Mouse (Mus musculus) forebrain, embryonic 11.5 days (tissue): Measurements from ENCODE around the gene Cd81. TPM values are rescaled to one million over a fixed set of nuclear protein-coding genes. Genes with fewer than 3 reads are reported as not detected.

Experiments used
- ATAC-seq: fragments of 200-750 bp; cut with Nextera tagmentation; replicated peaks from 2 replicates; pipeline ENCODE4 v1.8.0; 2017; ENCODE audit warnings: moderate TSS enrichment; ENCODE audit not compliant: low FRiP score
- DNase-seq: peaks from one replicate; pipeline ENCODE4 v3.0.0-alpha.2; 2017; ENCODE audit warnings: low spot score
- H3K27ac ChIP-seq: fragments of 300-500 bp; sonication (generic); 2 replicates; pipeline ENCODE4 v1.5.1; 2014; ENCODE audit warnings: low read depth, low read length
- H3K27me3 ChIP-seq: fragments of 300-500 bp; sonication (generic); 2 replicates; pipeline ENCODE4 v1.6.1; 2014; ENCODE audit warnings: mild to moderate bottlenecking, low read length, mixed read lengths; ENCODE audit not compliant: control insufficient read depth, insufficient read depth
- H3K36me3 ChIP-seq: fragments of 300-500 bp; sonication (generic); 2 replicates; pipeline ENCODE4 v1.6.1; 2014; ENCODE audit warnings: mild to moderate bottlenecking, low read length, moderate library complexity, mixed read lengths; ENCODE audit not compliant: control insufficient read depth, insufficient read depth
- H3K4me1 ChIP-seq: fragments of 300-500 bp; sonication (generic); replicated peaks from 2 replicates; pipeline ENCODE4 v1.6.1; 2014; ENCODE audit warnings: low read length, mixed read lengths; ENCODE audit not compliant: control insufficient read depth, insufficient read depth
- H3K4me2 ChIP-seq: fragments of 300-500 bp; sonication (generic); 2 replicates; pipeline ENCODE4 v1.6.1; 2014; ENCODE audit warnings: low read depth, mild to moderate bottlenecking, low read length, moderate library complexity, mixed read lengths; ENCODE audit not compliant: severe bottlenecking
- H3K4me3 ChIP-seq: fragments of 300-500 bp; sonication (generic); 2 replicates; pipeline ENCODE4 v1.5.1; 2014; ENCODE audit warnings: low read depth, low read length
- H3K9ac ChIP-seq: fragments of 300-500 bp; sonication (generic); 2 replicates; pipeline ENCODE4 v1.6.1; 2014; ENCODE audit warnings: low read length
- H3K9me3 ChIP-seq: fragments of 300-500 bp; sonication (generic); 2 replicates; pipeline ENCODE4 v1.6.1; 2016; ENCODE audit warnings: low read length, mixed read lengths; ENCODE audit not compliant: control insufficient read depth
- whole genome bisulfite sequencing: fragments of 180-500 bp; shearing (Covaris S2); extraction: QIAGEN DNeasy Blood & Tissue Kit; methylation state at CpG from one replicate; pipeline ENCODE4 v1.1.7; 2014; 5-methylcytosine and 5-hydroxymethylcytosine counted together
- polyA plus RNA-seq: library from polyadenylated mRNA; unstranded; fragments of >200 nt; fragmentation: Nextera tagmentation; extraction: Ambion mirVana; gene quantifications from 2 replicates; pipeline ENCODE4 v1.2.1, GENCODE M21; 2014

The Cd81 gene
- polyA plus RNA-seq, 1 experiment from 2014 or later = 216 TPM

DNA sequence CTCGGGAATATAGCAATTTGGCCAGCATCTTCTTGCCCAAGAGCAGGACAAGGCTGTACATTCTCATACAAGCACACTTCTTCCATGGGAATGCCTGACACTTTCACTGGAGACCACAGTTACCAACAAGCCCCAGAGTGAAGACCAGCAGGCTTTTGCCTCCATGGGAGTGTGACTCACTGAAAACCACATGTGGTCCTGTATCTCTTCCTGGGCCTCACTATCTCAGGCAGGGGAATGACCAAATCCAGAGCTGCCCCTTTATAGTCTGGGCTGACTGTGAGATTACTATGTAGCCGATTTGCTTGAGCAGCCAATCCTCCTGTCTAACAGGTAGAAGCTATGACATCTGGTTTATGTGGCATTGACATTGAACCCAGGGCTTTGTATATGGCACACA is 31.2 kb downstream of the Cd81 start:
- Histone ChIP-seq H3K36me3 (no peaks in the 10 kb centered on the region), H3K9me3 (no peaks in the 10 kb centered on the region), H3K4me1 (no peaks in the 10 kb centered on the region), H3K9ac (no peak overlapping the region), H3K4me3 (no peak overlapping the region), H3K4me2 (no peak overlapping the region), H3K27me3 (no peaks in the 10 kb centered on the region), H3K27ac (no peak overlapping the region)
- 78% methylated on average over 2 of the region's 2 CpGs for WGBS
- ATAC-seq (no peak), DNase-seq (no peak)

DNA sequence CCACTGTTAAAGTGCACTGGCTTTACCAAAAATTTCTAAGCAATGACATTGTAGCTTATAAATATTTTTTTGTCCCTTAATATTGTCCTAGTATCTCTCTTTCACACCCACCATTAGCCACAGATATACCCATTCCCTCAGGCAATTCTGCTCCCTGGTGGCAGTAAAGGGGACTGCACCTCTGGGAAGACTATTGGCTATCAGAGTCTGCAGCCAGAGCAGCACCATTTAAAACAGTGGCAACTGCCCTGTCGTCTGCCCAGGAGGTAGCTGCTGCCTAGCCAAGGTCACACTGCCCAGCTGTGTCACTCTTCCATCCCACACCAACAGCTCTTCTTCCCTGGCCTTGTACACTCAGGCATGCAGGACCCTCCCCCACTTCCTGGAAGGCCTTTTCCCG is 33.8 kb downstream of the Cd81 start:
- DNase-seq = no peak
- Histone ChIP-seq H3K27ac (no peak overlapping the region), H3K4me3 (no peak overlapping the region), H3K36me3 (no peaks in the 10 kb centered on the region), H3K27me3 (no peaks in the 10 kb centered on the region), H3K4me1 (no peaks in the 10 kb centered on the region), H3K9me3 (no peaks in the 10 kb centered on the region), H3K9ac (no peak overlapping the region), H3K4me2 (no peak overlapping the region)
- no peak for ATAC-seq
- 50% methylated on average over 2 of the region's 2 CpGs for WGBS

DNA sequence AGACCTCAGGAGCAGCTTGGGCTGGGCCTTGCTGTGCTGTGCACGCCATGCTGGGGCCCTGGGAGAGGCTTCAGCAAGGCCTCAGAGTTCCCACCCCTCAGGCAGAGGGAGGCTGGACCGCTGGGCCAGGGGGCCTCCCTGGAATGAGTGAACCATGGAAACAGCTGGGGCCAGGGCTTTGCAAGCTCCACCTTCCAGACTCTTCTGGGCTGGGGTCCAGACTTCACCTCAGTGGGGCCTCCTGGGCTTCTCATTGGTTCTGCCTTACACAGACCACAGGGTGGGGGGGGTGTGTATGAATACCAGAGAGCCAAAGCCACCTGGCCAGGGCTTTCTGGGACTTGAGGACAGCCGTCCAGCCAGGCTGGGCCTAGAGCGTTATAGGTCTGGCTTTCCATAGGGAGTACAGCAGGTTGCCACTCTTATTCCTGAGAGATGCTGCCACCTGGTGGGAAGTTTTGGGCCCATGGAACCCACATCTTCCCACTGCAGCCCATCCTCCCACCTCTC is 34.6 kb downstream of the Cd81 start:
- ATAC-seq (0 out of 2 replicates have a peak, but pooled peaks have one; percentile 12), DNase-seq (peak; percentile 70)
- H3K9me3 ChIP-seq = no peaks in the 10 kb centered on the region
- WGBS = 48% methylated on average over 4 of the region's 4 CpGs
- H3K36me3 ChIP-seq = no peaks in the 10 kb centered on the region
- no peak overlapping the region for H3K4me2 ChIP-seq
- no peaks in the 10 kb centered on the region for H3K27me3 ChIP-seq
- H3K27ac ChIP-seq = no peak overlapping the region
- no peak overlapping the region for H3K9ac ChIP-seq
- no peak overlapping the region for H3K4me3 ChIP-seq
- no peaks in the 10 kb centered on the region for H3K4me1 ChIP-seq

DNA sequence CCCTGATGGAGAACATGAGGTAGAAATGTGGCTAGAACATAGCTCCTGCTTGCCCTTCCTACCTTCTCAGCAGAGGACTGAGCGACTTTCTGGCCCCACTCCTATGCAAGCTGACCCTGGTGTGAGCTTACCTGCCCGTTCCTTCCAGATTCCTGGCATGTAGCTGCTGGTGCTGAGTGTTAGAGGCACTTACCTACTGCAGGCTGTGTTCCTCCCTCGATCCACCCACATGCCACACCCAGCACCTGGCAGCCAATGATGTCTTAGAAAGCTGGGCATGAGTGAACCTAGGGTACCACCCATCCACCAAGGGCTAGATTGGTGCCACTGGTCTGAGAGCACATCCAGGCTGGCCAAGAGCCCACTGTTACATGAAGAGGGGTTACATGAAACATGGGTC is 41.3 kb downstream of the Cd81 start:
- Histone ChIP-seq H3K4me2 (no peak overlapping the region), H3K36me3 (no peaks in the 10 kb centered on the region), H3K27ac (no peak overlapping the region), H3K4me1 (no peaks in the 10 kb centered on the region), H3K27me3 (no peaks in the 10 kb centered on the region), H3K9me3 (no peaks in the 10 kb centered on the region), H3K4me3 (no peak overlapping the region), H3K9ac (no peak overlapping the region)
- WGBS = 75% methylated on average over 3 of the region's 3 CpGs
- ATAC-seq (no peak), DNase-seq (no peak)

DNA sequence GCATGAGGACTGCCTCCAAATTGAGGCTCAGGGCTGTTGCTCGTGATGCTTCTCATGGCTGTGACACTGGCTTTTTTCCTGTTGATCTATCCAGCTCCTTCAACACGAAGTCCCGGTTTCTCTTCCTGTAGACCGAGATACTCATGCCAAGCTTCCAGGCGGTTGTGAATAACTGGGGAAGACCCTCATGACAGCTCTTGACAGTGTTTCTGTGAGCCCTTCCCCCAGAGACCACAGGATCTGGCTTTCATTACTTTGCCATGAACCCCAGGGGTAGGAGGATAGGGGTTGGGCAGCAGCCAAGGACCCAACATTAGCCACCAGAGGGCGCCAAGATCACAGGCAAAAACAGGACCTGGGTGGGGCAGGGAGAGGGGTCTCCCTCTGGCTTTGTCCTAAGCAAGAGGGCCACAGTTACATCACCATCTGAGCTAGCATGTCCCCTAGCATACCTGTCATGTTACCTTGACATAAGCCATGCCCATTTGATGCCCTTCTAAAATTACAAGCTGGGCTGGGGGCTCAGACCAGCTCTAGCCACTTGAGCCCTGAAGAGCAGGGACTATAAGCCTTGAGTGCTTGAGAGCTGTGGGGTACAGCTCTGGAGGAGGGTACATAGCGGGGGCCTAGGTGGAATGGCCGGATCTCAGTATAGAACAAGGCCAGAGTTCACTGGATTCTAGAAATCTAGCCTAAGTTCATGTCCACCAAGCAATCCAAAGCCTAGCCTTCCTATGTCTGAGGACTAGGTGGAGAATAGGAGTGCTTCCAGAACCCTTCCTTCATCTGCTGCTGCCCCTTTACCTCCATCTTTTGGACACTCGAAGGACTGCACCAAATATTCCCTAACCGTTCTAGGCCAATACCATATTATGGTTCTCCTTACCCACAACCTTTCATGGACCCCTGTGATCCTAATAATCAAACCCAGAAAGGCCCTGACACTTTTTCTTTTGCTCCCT is 42.3 kb downstream of the Cd81 start, which contains the start of gene Trpm5:
TSS of gene Trpm5 (minus strand) at position 51 of the 962 bp plus-strand sequence.
- H3K36me3 ChIP-seq = no peaks in the 10 kb centered on the region
- 47% methylated on average over 10 of the region's 10 CpGs for WGBS
- H3K27me3 ChIP-seq = no peaks in the 10 kb centered on the region
- ATAC-seq (peak; percentile 30; the same call in 1 of the 2 replicates), DNase-seq (peak; percentile 85)
- no peak within 1 kb of the TSS for H3K4me2 ChIP-seq
- no peak within 1 kb of the TSS for H3K9ac ChIP-seq
- no peak within 1 kb of the TSS for H3K4me3 ChIP-seq
- no peaks in the 10 kb centered on the region for H3K4me1 ChIP-seq
- no peak within 1 kb of the TSS for H3K27ac ChIP-seq
- no peaks in the 10 kb centered on the region for H3K9me3 ChIP-seq

DNA sequence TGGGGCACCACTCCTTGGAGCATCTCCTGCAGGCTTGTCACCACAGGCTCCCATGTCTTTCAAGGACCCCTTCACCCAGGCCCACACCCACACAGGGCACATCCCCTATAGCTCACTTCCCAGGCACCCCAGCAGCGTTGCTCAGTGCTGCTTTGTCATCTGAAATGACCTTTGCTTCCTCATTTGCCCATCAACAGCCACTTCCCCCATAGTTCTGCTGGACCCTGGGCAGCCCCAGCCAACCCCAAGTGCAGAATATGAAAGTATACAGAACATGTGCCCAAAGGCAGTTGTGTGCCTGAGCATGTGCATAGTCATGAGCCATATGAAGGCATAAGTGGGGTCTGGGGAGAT is 43.0 kb downstream of the Cd81 start:
- H3K9ac ChIP-seq = no peak overlapping the region
- 48% methylated on average over 1 of the region's 1 CpGs for WGBS
- H3K4me3 ChIP-seq = no peak overlapping the region

DNA sequence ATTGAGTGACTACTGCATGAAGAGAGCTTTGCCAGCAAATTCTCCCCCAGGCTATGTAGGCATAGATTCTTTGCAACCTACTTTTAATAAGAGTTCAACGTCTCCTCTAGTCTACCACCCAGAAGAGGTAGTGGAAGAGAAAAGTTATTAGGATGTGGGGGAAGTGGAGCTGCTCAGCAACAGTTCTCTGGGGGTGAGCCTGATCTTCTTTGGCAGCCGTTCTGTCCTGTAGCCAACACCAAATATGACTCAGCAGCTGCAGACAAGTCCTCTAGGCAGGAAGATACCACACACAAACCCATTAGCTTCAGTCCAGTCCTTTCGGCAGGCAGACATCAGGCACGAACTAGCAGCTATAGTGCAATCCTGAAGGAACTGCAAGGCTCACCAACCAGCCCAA is 48.2 kb downstream of the Cd81 start:
- no peaks in the 10 kb centered on the region for H3K4me1 ChIP-seq
- no peak overlapping the region for H3K27ac ChIP-seq
- H3K27me3 ChIP-seq = peaks cover 8% of the 10 kb centered on the region
- no peak overlapping the region for H3K9ac ChIP-seq
- H3K4me2 ChIP-seq = no peak overlapping the region
- 82% methylated on average over 4 of the region's 4 CpGs for WGBS
- DNase-seq (no peak), ATAC-seq (no peak)
- H3K4me3 ChIP-seq = no peak overlapping the region
- no peaks in the 10 kb centered on the region for H3K9me3 ChIP-seq
- H3K36me3 ChIP-seq = no peaks in the 10 kb centered on the region

More for the DNA sequence above, 43.0 kb downstream of the Cd81 start:
- no peaks in the 10 kb centered on the region for H3K36me3 ChIP-seq
- H3K4me2 ChIP-seq = no peak overlapping the region
- no peak for ATAC-seq
- no peaks in the 10 kb centered on the region for H3K9me3 ChIP-seq
- DNase-seq = no peak
- H3K27me3 ChIP-seq = no peaks in the 10 kb centered on the region
- no peak overlapping the region for H3K27ac ChIP-seq
- no peaks in the 10 kb centered on the region for H3K4me1 ChIP-seq

DNA sequence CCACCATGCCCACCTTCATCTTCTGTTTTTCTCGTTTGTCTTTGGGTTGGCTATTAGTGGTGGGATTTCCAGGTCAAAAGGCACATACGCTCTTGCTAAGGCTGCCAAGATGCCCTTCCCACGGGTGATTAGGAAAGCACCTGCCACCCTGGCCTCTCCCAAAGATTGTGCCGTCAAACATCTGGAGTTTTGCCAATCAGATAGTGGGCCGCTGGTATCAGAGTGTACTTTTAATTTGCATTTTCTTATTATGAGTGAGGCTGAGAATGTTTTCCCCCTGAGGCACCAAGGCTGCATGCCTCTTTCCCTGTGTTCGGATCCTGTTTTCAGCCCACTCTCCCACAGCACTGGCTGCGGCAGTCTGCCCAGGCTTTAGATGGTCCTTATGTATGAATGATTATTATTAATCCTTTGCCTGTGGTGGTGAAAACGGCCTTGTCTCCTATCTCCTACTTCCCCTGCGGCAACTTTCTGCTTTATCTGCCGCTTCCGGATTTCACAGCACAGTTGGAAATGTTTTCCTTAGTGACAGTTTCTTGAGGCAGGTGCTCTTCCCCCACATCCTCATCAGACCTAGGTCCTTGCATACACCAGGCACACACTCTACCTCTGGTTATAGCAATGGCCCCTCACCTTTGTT is 52.8 kb downstream of the Cd81 start:
- Histone ChIP-seq H3K9ac (no peak overlapping the region), H3K4me2 (no peak overlapping the region), H3K27me3 (peaks cover 35% of the 10 kb centered on the region), H3K27ac (no peak overlapping the region), H3K9me3 (no peaks in the 10 kb centered on the region), H3K36me3 (no peaks in the 10 kb centered on the region), H3K4me1 (peaks cover 6% of the 10 kb centered on the region), H3K4me3 (no peak overlapping the region)
- WGBS = 75% methylated on average over 11 of the region's 11 CpGs
- ATAC-seq (no peak), DNase-seq (no peak)
